Mouse (Mus musculus) embryonic facial prominence, embryonic 11.5 days (tissue): Measurements from ENCODE around the gene Sdk1. TPM values are rescaled to one million over a fixed set of nuclear protein-coding genes. Genes with fewer than 3 reads are reported as not detected.

Experiments
- ATAC-seq: fragments of 200-750 bp; cut with Nextera tagmentation; replicated peaks from 2 replicates; pipeline ENCODE4 v1.8.0; 2017; ENCODE audit warnings: low read depth; ENCODE audit not compliant: insufficient number of reproducible peaks, low FRiP score, low TSS enrichment
- DNase-seq: peaks from one replicate; pipeline ENCODE4 v3.0.0-alpha.2; 2015; ENCODE audit warnings: low spot score
- H3K27ac ChIP-seq: fragments of 300-500 bp; sonication (generic); replicated peaks from 2 replicates; pipeline ENCODE4 v1.5.1; 2014; ENCODE audit warnings: mild to moderate bottlenecking, low read depth, low read length, control low read depth
- H3K27me3 ChIP-seq: fragments of 300-500 bp; sonication (generic); 2 replicates; pipeline ENCODE4 v1.6.1; 2014; ENCODE audit warnings: mild to moderate bottlenecking, low read length, moderate library complexity, mixed read lengths; ENCODE audit not compliant: control insufficient read depth, insufficient read depth
- H3K36me3 ChIP-seq: fragments of 300-500 bp; sonication (generic); replicated peaks from 2 replicates; pipeline ENCODE4 v1.6.1; 2014; ENCODE audit warnings: low read depth, mild to moderate bottlenecking, low read length, moderate library complexity, mixed read lengths; ENCODE audit not compliant: control insufficient read depth, insufficient read depth
- H3K4me1 ChIP-seq: fragments of 300-500 bp; sonication (generic); 2 replicates; pipeline ENCODE4 v1.6.1; 2014; ENCODE audit warnings: low read length, mixed read lengths; ENCODE audit not compliant: control insufficient read depth, insufficient read depth
- H3K4me2 ChIP-seq: fragments of 300-500 bp; sonication (generic); 2 replicates; pipeline ENCODE4 v1.6.1; 2014; ENCODE audit warnings: low read depth, mild to moderate bottlenecking, control low read depth, low read length, moderate library complexity
- H3K4me3 ChIP-seq: fragments of 300-500 bp; sonication (generic); 2 replicates; pipeline ENCODE4 v1.5.1; 2014; ENCODE audit warnings: low read depth, low read length, control low read depth
- H3K9ac ChIP-seq: fragments of 300-500 bp; sonication (generic); replicated peaks from 2 replicates; pipeline ENCODE4 v1.6.1; 2014; ENCODE audit warnings: mild to moderate bottlenecking, control low read depth, low read length
- H3K9me3 ChIP-seq: fragments of 300-500 bp; sonication (generic); replicated peaks from 2 replicates; pipeline ENCODE4 v1.6.1; 2016; ENCODE audit warnings: mild to moderate bottlenecking, low read length, inconsistent platforms, mixed read lengths; ENCODE audit not compliant: control insufficient read depth
- WGBS: fragments of 180-500 bp; shearing (Covaris S2); extraction: QIAGEN DNeasy Blood & Tissue Kit; methylation state at CpG from one replicate; pipeline ENCODE4 v1.1.7; 2014; 5-methylcytosine and 5-hydroxymethylcytosine counted together
- polyA plus RNA-seq: library from polyadenylated mRNA; unstranded; fragments of >200 nt; fragmentation: Nextera tagmentation; extraction: Ambion mirVana; gene quantifications from 2 replicates; pipeline ENCODE4 v1.2.1, GENCODE M21; 2014

The Sdk1 gene
- polyA plus RNA-seq, 1 experiment from 2014 or later: 1.2 TPM

- Histone ChIP-seq H3K4me1 (no peaks in the 10 kb centered on the region; the same call in 1 of the 2 replicates), H3K27ac (no peak overlapping the region), H3K36me3 (no peaks in the 10 kb centered on the region), H3K27me3 (no peaks in the 10 kb centered on the region), H3K9ac (no peak overlapping the region), H3K9me3 (no peaks in the 10 kb centered on the region), H3K4me3 (no peak overlapping the region), H3K4me2 (no peak overlapping the region)
- no peak for DNase-seq
- WGBS: 83% methylated on average over 5 of the region's 5 CpGs
- no peak for ATAC-seq
These were observed 141.1 kb downstream of the Sdk1 start for GRCm38 (mm10) chr5:141382246-141382835.

- no peaks in the 10 kb centered on the region for H3K9me3 ChIP-seq
- no peak overlapping the region for H3K9ac ChIP-seq
- no peaks in the 10 kb centered on the region for H3K36me3 ChIP-seq
- no peaks in the 10 kb centered on the region for H3K27me3 ChIP-seq
- no peak overlapping the region for H3K27ac ChIP-seq
- no peaks in the 10 kb centered on the region for H3K4me1 ChIP-seq
- 35% methylated on average over 2 of the region's 2 CpGs for WGBS
- DNase-seq (no peak), ATAC-seq (no peak)
- H3K4me2 ChIP-seq: no peak overlapping the region
- H3K4me3 ChIP-seq: no peak overlapping the region
These were observed 147.2 kb downstream of the Sdk1 start for GRCm38 (mm10) chr5:141388451-141388850.

GRCm38 (mm10) chr5:141390541-141390940 is 149.3 kb downstream of the Sdk1 start:
- WGBS: 57% methylated on average over 4 of the region's 4 CpGs
- ATAC-seq: no peak
- Histone ChIP-seq H3K4me3 (no peak overlapping the region), H3K4me1 (no peaks in the 10 kb centered on the region), H3K27me3 (no peaks in the 10 kb centered on the region), H3K4me2 (no peak overlapping the region), H3K9me3 (no peaks in the 10 kb centered on the region), H3K36me3 (no peaks in the 10 kb centered on the region), H3K27ac (no peak overlapping the region), H3K9ac (no peak overlapping the region)
- no peak for DNase-seq

GRCm38 (mm10) chr5:141391153-141391552 is 149.9 kb downstream of the Sdk1 start:
- Histone ChIP-seq H3K9me3 (no peaks in the 10 kb centered on the region), H3K4me3 (no peak overlapping the region), H3K36me3 (no peaks in the 10 kb centered on the region), H3K27ac (no peak overlapping the region), H3K4me1 (no peaks in the 10 kb centered on the region), H3K27me3 (no peaks in the 10 kb centered on the region), H3K9ac (no peak overlapping the region), H3K4me2 (no peak overlapping the region)
- 77% methylated on average over 5 of the region's 5 CpGs for WGBS
- DNase-seq: no peak
- no peak for ATAC-seq

- DNase-seq (no peak), ATAC-seq (no peak)
- Histone ChIP-seq H3K36me3 (no peaks in the 10 kb centered on the region), H3K4me1 (no peaks in the 10 kb centered on the region), H3K4me2 (no peak overlapping the region), H3K27ac (no peak overlapping the region), H3K4me3 (no peak overlapping the region), H3K9me3 (no peaks in the 10 kb centered on the region), H3K27me3 (no peaks in the 10 kb centered on the region), H3K9ac (no peak overlapping the region)
- 84% methylated on average over 4 of the region's 4 CpGs for WGBS
These were observed 152.6 kb downstream of the Sdk1 start for GRCm38 (mm10) chr5:141393846-141394245.

DNA sequence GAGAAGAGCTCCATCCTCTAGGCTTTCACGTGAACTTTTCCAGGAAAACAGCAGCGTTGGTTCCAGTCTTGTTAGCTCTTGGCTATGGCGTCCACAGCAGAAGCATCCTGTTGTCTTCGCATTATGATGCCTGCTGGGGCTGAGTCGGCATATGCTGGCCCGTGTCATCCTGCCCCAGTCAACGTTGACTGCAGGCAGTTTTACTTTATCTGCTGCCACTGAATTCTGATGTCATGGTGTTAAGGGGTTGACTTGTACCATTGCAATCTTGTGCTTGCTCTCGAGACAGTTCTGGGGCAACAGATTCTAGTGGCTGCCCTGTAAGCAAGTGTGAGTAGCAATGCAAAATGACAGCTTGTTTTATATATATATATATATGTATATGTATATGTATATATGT is 153.3 kb downstream of the Sdk1 start:
- Histone ChIP-seq H3K36me3 (no peaks in the 10 kb centered on the region), H3K4me1 (no peaks in the 10 kb centered on the region), H3K4me2 (no peak overlapping the region), H3K4me3 (no peak overlapping the region), H3K9ac (no peak overlapping the region), H3K27me3 (no peaks in the 10 kb centered on the region), H3K27ac (no peak overlapping the region), H3K9me3 (no peaks in the 10 kb centered on the region)
- 89% methylated on average over 8 of the region's 8 CpGs for WGBS
- ATAC-seq: no peak
- DNase-seq: no peak

DNA sequence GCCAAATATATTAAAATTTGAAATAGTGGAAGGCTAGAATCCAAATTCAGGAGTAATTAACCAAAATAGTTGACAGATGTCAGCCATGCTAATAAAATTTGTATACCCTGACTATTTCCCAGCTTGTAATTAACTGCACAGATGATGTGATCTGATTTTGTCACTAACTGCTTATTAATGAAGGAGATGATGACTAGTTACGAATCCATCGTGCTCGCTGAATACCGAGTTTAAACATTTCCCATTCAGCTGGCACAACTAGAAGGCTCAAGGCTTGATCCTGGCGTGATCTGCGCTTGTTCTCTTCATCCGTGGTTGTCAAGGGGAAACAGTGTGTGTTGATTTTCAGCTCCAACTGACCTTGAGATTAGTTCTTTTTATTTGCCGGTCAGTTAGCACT is 162.5 kb downstream of the Sdk1 start:
- no peaks in the 10 kb centered on the region for H3K9me3 ChIP-seq
- no peaks in the 10 kb centered on the region for H3K36me3 ChIP-seq
- H3K4me3 ChIP-seq: no peak overlapping the region
- WGBS: 81% methylated on average over 8 of the region's 8 CpGs
- DNase-seq: no peak
- H3K27ac ChIP-seq: no peak overlapping the region
- H3K4me1 ChIP-seq: peaks cover 3% of the 10 kb centered on the region; the same call in 1 of the 2 replicates
- no peak overlapping the region for H3K9ac ChIP-seq
- H3K27me3 ChIP-seq: no peaks in the 10 kb centered on the region
- H3K4me2 ChIP-seq: no peak overlapping the region
- no peak for ATAC-seq

DNA sequence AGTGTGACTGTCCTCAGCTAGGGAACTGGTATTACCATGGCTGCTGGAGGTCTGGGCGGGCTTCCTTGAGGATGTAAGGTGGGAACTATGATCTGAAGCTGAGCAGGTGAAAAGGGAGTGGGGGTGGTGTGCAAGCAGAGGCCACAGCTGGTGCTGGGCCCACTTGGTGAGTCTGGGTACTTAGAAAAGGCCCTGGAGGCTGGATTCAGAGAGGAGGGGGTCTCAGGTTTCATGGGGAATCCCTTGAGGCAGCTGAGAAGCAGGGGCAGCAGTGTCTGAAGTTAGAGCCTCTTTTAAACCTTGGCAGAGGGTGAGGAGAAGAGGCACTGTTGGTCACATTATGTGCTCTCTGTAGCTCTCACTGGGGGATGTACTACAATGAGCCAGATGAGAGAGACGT is 163.4 kb downstream of the Sdk1 start:
- H3K27me3 ChIP-seq: no peaks in the 10 kb centered on the region
- H3K4me1 ChIP-seq: peaks cover 3% of the 10 kb centered on the region; the same call in 1 of the 2 replicates
- H3K4me3 ChIP-seq: no peak overlapping the region
- no peak overlapping the region for H3K9ac ChIP-seq
- H3K27ac ChIP-seq: no peak overlapping the region
- ATAC-seq (0 out of 2 replicates have a peak, but pooled peaks have one; percentile 44), DNase-seq (peak; percentile 52)
- H3K4me2 ChIP-seq: no peak overlapping the region
- no peaks in the 10 kb centered on the region for H3K9me3 ChIP-seq
- 16% methylated on average over 2 of the region's 2 CpGs for WGBS
- no peaks in the 10 kb centered on the region for H3K36me3 ChIP-seq
